In genomic region chr4:128855613-128856040, GRCm38 (mm10) we compare ENCODE assay signal across 9 mouse cellular contexts. TPM values are rescaled to one million over a fixed set of nuclear protein-coding genes. Genes with fewer than 3 reads are reported as not detected.
DNase-seq lines count a peak whose midpoint lies in the region; ATAC-seq and TF ChIP-seq lines count a peak whose summit lies in the region.
"Had no signal": no experiment of that assay in that cellular context is flagged by ENCODE, and none has a peak within 500 bp of the region (broad histone marks: within the 10 kb centered on the region; RNA-seq: fewer than 3 reads in every experiment).

No protein-coding gene starts in this region.

- no peak; the same call in none of the 2 replicates for TF ChIP-seq EP300 in liver, postnatal 0 days (IDR thresholded peaks at IDR 0.05; ENCODE audit: low read depth)

- peak overlapping the region; percentile 42 for H3K4me2 ChIP-seq in liver, postnatal 0 days (ENCODE audit: low read depth, low read length)
- H3K4me2 ChIP-seq in hindbrain, embryonic 12.5 days (replicated peaks): no peak overlapping the region
- H3K4me2 ChIP-seq: limb, embryonic 13.5 days had no signal

- no peak overlapping the region for H3K4me3 ChIP-seq in liver, postnatal 0 days (ENCODE audit: low read depth, low read length)
- H3K4me3 ChIP-seq in hindbrain, embryonic 12.5 days: no peak overlapping the region
- H3K4me3 ChIP-seq: limb, embryonic 13.5 days had no signal

- no peaks in the 10 kb centered on the region for H3K36me3 ChIP-seq in liver, postnatal 0 days (replicated peaks; ENCODE audit: insufficient read depth, low read length)
- H3K36me3 ChIP-seq in hindbrain, embryonic 12.5 days: no peaks in the 10 kb centered on the region
- H3K36me3 ChIP-seq: limb, embryonic 13.5 days had no signal

- peak; percentile 90 for ATAC-seq in liver, postnatal 0 days
- ATAC-seq in hindbrain, embryonic 12.5 days (ENCODE audit: low FRiP score): no peak

- intact Hi-C loops in heart, postnatal 36 days (cut with DNase I): loop anchor here (5.0 kb wide), 1 partner anchor 43 kb away; no protein-coding TSS in a partner anchor

- H3K27me3 ChIP-seq in liver, postnatal 0 days (ENCODE audit: insufficient read depth, low read length): no peaks in the 10 kb centered on the region
- no peaks in the 10 kb centered on the region for H3K27me3 ChIP-seq in hindbrain, embryonic 12.5 days
- H3K27me3 ChIP-seq: limb, embryonic 13.5 days had no signal

- peak overlapping the region; percentile 11; the same call in 1 of the 2 replicates for H3K27ac ChIP-seq in liver, postnatal 0 days (ENCODE audit: low read depth)
- H3K27ac ChIP-seq in hindbrain, embryonic 12.5 days: no peak overlapping the region
- H3K27ac ChIP-seq: limb, embryonic 13.5 days had no signal

- peaks cover 17% of the 10 kb centered on the region for H3K4me1 ChIP-seq in liver, postnatal 0 days (ENCODE audit: insufficient read depth)
- H3K4me1 ChIP-seq in hindbrain, embryonic 12.5 days: peaks cover 5% of the 10 kb centered on the region; the same call in 1 of the 2 replicates

- 47% methylated on average over 4 of the region's 4 CpGs for whole genome bisulfite sequencing in liver, postnatal 0 days (ENCODE audit: insufficient replicate concordance)
- 87% methylated on average over 4 of the region's 4 CpGs for WGBS in hindbrain, embryonic 12.5 days

- DNase-seq in MEL-GATA-1-ER (ENCODE audit: extremely low read depth, low read depth): peak; percentile 42
- DNase-seq in c-Kit-negative CD71-positive TER-119-positive erythroid progenitor cells, embryonic 14.5 days (ENCODE audit: low read depth, low spot score): peak; percentile 48
- peak; percentile 15 to 32 for DNase-seq in heart, postnatal 36 days
- DNase-seq in liver, postnatal 0 days: peak; percentile 63
- DNase-seq in testis, postnatal 14 days (ENCODE audit: low spot score): peak; percentile 47
- DNase-seq in thymus, postnatal 14 days: no peak
- no peak for DNase-seq in gastrocnemius, adult 8-10 months (ENCODE audit: low spot score in 2 of 2)

- no peak for TF ChIP-seq CTCF in liver, postnatal 0 days (IDR thresholded peaks at IDR 0.05; ENCODE audit: low read depth)

- H3K9me3 ChIP-seq in liver, postnatal 0 days (ENCODE audit: low read length): no peaks in the 10 kb centered on the region
- H3K9me3 ChIP-seq in hindbrain, embryonic 12.5 days (replicated peaks): no peaks in the 10 kb centered on the region

- H3K9ac ChIP-seq in liver, postnatal 0 days (replicated peaks): no peak overlapping the region
- no peak overlapping the region for H3K9ac ChIP-seq in hindbrain, embryonic 12.5 days
- H3K9ac ChIP-seq: limb, embryonic 13.5 days had no signal

RNA-seq across cellular contexts. Expression of gene Trim62, which starts 27.8 kb away (rescaled TPM):
- total RNA-seq in heart, postnatal 36 days (2021): 1 to 10 TPM; 1.5 to 2.1 TPM
- 0.26 and 0.32 TPM in 2 replicates for polyA plus RNA-seq in liver, postnatal 0 days (2015; fragmentation: Nextera tagmentation; extraction: Ambion mirVana)
- under 1 TPM; 0.36 to 0.67 (median 0.45) TPM for total RNA-seq in gastrocnemius, adult 8-10 months (2022)
- 21.5 and 24.9 TPM in 2 replicates for polyA plus RNA-seq in hindbrain, embryonic 12.5 days (2016; fragmentation: Nextera tagmentation; extraction: Ambion mirVana)

RNA-seq across cellular contexts. Expression of gene Zfp362, which starts 49.8 kb away (rescaled TPM):
- 10 to 100 TPM; 12.5 to 14.3 TPM for total RNA-seq in heart, postnatal 36 days (2021)
- 5.1 and 5.4 TPM in 2 replicates for polyA plus RNA-seq in liver, postnatal 0 days (2015; fragmentation: Nextera tagmentation; extraction: Ambion mirVana)
- total RNA-seq in gastrocnemius, adult 8-10 months (2022): 1 to 10 TPM; 7.9 to 9.0 (median 8.6) TPM
- 44.3 and 44.7 TPM in 2 replicates for polyA plus RNA-seq in hindbrain, embryonic 12.5 days (2016; fragmentation: Nextera tagmentation; extraction: Ambion mirVana)

Comparison
In these comparisons a context has a peak if more than half of its experiments do, and no peak if none do; other contexts are left out.
1. DNase-seq: peak in MEL-GATA-1-ER (single experiment), c-Kit-negative CD71-positive TER-119-positive erythroid progenitor cells, embryonic 14.5 days (single experiment), heart, postnatal 36 days (2 of 2), liver, postnatal 0 days (single experiment) and testis, postnatal 14 days (single experiment); none in thymus, postnatal 14 days (single experiment) and gastrocnemius, adult 8-10 months (0 of 2).